Mouse (Mus musculus): ENCODE data around the gene Draxin.

DNA sequence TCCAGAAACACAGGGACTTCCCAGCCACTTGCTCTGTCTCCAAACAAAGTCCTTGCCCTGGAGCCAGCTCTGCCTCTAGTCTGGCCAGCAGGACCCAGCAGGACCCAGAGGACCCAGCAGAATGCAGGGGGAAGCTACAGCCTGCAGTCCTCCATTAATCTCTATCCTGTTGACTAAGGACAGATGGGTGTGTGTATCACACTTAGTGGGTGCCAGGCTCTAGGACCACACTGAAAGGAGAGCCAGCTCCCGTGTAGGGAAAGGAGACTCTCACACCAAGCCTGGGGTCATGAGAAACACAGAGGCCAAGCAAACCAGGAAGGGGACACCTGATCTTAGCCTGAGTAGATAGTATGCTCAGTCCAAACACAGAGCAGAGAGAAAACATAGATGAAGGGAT, 2.3 kb downstream of the Draxin start:
- TF ChIP-seq CTCF (IDR thresholded peaks at IDR 0.05; ENCODE audit: low read depth, low read length) (no peak), POLR2A (IDR thresholded peaks at IDR 0.05; ENCODE audit: extremely low read depth, insufficient read depth, low read length) (no peak)
